Mouse (Mus musculus): ENCODE data around the gene Spindoc. TPM values are rescaled to one million over a fixed set of nuclear protein-coding genes. Genes with fewer than 3 reads are reported as not detected.

Gene Spindoc
- polyA plus RNA-seq, 1 experiment from 2014 or later, result 42.8 TPM

GRCm38 (mm10) chr19:7340780-7341475 lies 41.9 kb downstream of the Spindoc start:
- no peaks in the 10 kb centered on the region for H3K36me3 ChIP-seq
- no peaks in the 10 kb centered on the region for H3K9me3 ChIP-seq
- peaks cover 34% of the 10 kb centered on the region for H3K4me1 ChIP-seq
- H3K27ac ChIP-seq, result peak overlapping the region; percentile 32; the same call in 1 of the 2 replicates
- under 1% methylated on average over 38 of the region's 46 CpGs for WGBS
- H3K9ac ChIP-seq, result peak overlapping the region; percentile 95
- ATAC-seq (ENCODE audit: low FRiP score, low read depth), result peak; percentile 83
- H3K4me3 ChIP-seq, result peak overlapping the region; percentile 90
- no peaks in the 10 kb centered on the region for H3K27me3 ChIP-seq (replicated peaks)
- H3K4me2 ChIP-seq (replicated peaks), result peak overlapping the region; percentile 97

DNA sequence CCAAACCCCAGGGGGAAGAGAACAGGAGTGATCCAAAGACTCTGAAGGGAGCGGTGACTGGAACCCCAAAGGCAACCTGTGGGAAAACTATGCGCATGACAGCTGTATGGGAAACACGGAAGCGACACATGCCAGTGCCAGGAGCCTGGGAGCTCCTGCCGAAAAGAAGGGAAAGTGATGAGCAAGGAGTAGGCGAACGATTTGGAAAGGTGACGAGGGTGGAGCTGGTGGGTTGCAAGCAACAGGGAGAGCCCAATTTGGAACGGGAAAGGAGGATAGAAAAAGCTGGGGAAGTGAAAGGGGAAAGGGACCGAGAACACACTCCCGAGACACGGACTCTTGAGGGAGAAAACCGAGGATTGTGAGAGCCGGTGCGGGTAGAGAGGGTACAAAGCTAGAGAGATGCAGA lies 42.4 kb downstream of the Spindoc start:
- 2% methylated on average over 15 of the region's 15 CpGs for WGBS
- no peaks in the 10 kb centered on the region for H3K9me3 ChIP-seq
- peak overlapping the region; percentile 90 for H3K4me3 ChIP-seq
- H3K9ac ChIP-seq, result peak overlapping the region; percentile 95
- ATAC-seq (ENCODE audit: low FRiP score, low read depth), result no peak
- H3K27ac ChIP-seq, result no peak overlapping the region
- peak overlapping the region; percentile 97 for H3K4me2 ChIP-seq (replicated peaks)
- H3K4me1 ChIP-seq, result peaks cover 34% of the 10 kb centered on the region
- H3K36me3 ChIP-seq, result no peaks in the 10 kb centered on the region
- no peaks in the 10 kb centered on the region for H3K27me3 ChIP-seq (replicated peaks)

- Histone ChIP-seq H3K36me3 (no peaks in the 10 kb centered on the region), H3K4me3 (peak overlapping the region; percentile 90), H3K4me2 (replicated peaks) (peak overlapping the region; percentile 97), H3K4me1 (peaks cover 34% of the 10 kb centered on the region), H3K27ac (no peak overlapping the region), H3K9me3 (no peaks in the 10 kb centered on the region), H3K27me3 (replicated peaks) (no peaks in the 10 kb centered on the region), H3K9ac (peak overlapping the region; percentile 95)
- ATAC-seq (ENCODE audit: low FRiP score, low read depth), result no peak
- WGBS, result 37% methylated on average over 4 of the region's 4 CpGs
Observed at GRCm38 (mm10) chr19:7339867-7340266, 42.9 kb downstream of the Spindoc start.

DNA sequence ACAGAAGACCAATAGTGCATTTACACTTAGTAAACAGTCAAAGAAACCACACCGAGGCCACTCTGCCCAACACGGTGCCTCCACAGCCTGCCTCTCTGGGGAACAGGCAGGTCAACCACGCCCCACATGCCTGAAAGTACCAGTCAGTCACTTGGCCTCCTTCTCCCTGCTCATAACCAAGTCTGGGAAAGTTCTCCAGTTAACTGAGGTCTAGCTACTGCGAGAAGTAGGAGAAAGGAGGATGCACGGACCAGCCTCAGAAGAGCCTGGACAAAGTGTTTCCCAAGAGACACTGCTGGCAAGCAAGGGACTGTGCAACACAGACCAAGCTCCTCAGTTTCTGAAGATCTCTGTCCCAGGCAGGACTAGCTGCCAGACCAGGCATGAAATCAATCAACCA lies 43.8 kb downstream of the Spindoc start:
- Histone ChIP-seq H3K4me3 (peak overlapping the region; percentile 90), H3K27ac (no peak overlapping the region), H3K4me1 (peaks cover 34% of the 10 kb centered on the region), H3K9me3 (no peaks in the 10 kb centered on the region), H3K9ac (peak overlapping the region; percentile 95), H3K4me2 (replicated peaks) (peak overlapping the region; percentile 97), H3K27me3 (replicated peaks) (no peaks in the 10 kb centered on the region), H3K36me3 (no peaks in the 10 kb centered on the region)
- ATAC-seq (ENCODE audit: low FRiP score, low read depth), result no peak
- WGBS, result 62% methylated on average over 5 of the region's 5 CpGs

GRCm38 (mm10) chr19:7337781-7338342 lies 44.9 kb downstream of the Spindoc start:
- Histone ChIP-seq H3K36me3 (no peaks in the 10 kb centered on the region), H3K9ac (no peak overlapping the region), H3K4me3 (no peak overlapping the region), H3K27ac (no peak overlapping the region), H3K27me3 (replicated peaks) (no peaks in the 10 kb centered on the region), H3K4me1 (peaks cover 34% of the 10 kb centered on the region), H3K9me3 (no peaks in the 10 kb centered on the region), H3K4me2 (replicated peaks) (no peak overlapping the region)
- WGBS, result 96% methylated on average over 2 of the region's 2 CpGs
- ATAC-seq (ENCODE audit: low FRiP score, low read depth), result no peak

GRCm38 (mm10) chr19:7335656-7336055 lies 47.1 kb downstream of the Spindoc start:
- Histone ChIP-seq H3K36me3 (no peaks in the 10 kb centered on the region; the same call in 1 of the 2 replicates), H3K9ac (no peak overlapping the region), H3K9me3 (no peaks in the 10 kb centered on the region), H3K4me3 (no peak overlapping the region), H3K27ac (no peak overlapping the region), H3K4me2 (replicated peaks) (no peak overlapping the region), H3K4me1 (peaks cover 30% of the 10 kb centered on the region), H3K27me3 (replicated peaks) (no peaks in the 10 kb centered on the region)
- WGBS, result 87% methylated on average over 4 of the region's 4 CpGs
- ATAC-seq (ENCODE audit: low FRiP score, low read depth), result no peak

GRCm38 (mm10) chr19:7334049-7334448 lies 48.7 kb downstream of the Spindoc start:
- ATAC-seq (ENCODE audit: low FRiP score, low read depth), result no peak
- no peak overlapping the region for H3K27ac ChIP-seq
- H3K4me2 ChIP-seq (replicated peaks), result no peak overlapping the region
- H3K4me3 ChIP-seq, result no peak overlapping the region
- WGBS, result 81% methylated on average over 2 of the region's 2 CpGs
- H3K27me3 ChIP-seq (replicated peaks), result no peaks in the 10 kb centered on the region
- peaks cover 6% of the 10 kb centered on the region; the same call in 1 of the 2 replicates for H3K36me3 ChIP-seq
- no peaks in the 10 kb centered on the region for H3K9me3 ChIP-seq
- no peak overlapping the region for H3K9ac ChIP-seq
- peaks cover 16% of the 10 kb centered on the region for H3K4me1 ChIP-seq

DNA sequence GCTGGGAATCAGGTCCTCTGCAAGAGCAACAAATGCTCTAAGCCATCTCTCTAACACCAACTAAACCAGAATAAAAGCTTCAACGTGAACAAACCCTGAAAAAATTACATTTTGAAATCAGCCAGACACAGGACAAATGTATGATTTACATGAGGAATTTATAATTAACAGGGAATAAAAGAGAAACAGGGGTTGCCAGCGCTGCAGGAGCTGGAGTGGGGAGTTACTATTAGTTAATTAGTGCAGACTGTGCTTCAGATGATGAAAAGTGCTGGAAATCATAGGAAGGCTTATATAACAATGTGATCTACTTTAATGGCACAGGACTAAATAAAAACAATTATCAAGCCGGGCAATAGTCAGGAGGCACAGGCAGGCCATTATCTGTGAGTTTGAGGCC lies 61.4 kb downstream of the Spindoc start:
- H3K4me2 ChIP-seq (replicated peaks), result no peak overlapping the region
- no peak overlapping the region for H3K4me3 ChIP-seq
- no peak overlapping the region for H3K9ac ChIP-seq
- H3K9me3 ChIP-seq, result no peaks in the 10 kb centered on the region
- no peaks in the 10 kb centered on the region for H3K4me1 ChIP-seq
- no peak overlapping the region for H3K27ac ChIP-seq
- WGBS, result 88% methylated on average over 3 of the region's 3 CpGs
- no peaks in the 10 kb centered on the region for H3K27me3 ChIP-seq (replicated peaks)
- ATAC-seq (ENCODE audit: low FRiP score, low read depth), result no peak
- no peaks in the 10 kb centered on the region for H3K36me3 ChIP-seq

- 75% methylated on average over 2 of the region's 2 CpGs for WGBS
- no peak overlapping the region for H3K4me2 ChIP-seq (replicated peaks)
- H3K27ac ChIP-seq, result no peak overlapping the region
- no peaks in the 10 kb centered on the region for H3K27me3 ChIP-seq (replicated peaks)
- no peak for ATAC-seq (ENCODE audit: low FRiP score, low read depth)
- no peak overlapping the region for H3K4me3 ChIP-seq
- no peak overlapping the region for H3K9ac ChIP-seq
- no peaks in the 10 kb centered on the region for H3K9me3 ChIP-seq
- H3K4me1 ChIP-seq, result no peaks in the 10 kb centered on the region
- H3K36me3 ChIP-seq, result no peaks in the 10 kb centered on the region
Observed at GRCm38 (mm10) chr19:7320181-7320580, 62.6 kb downstream of the Spindoc start.

DNA sequence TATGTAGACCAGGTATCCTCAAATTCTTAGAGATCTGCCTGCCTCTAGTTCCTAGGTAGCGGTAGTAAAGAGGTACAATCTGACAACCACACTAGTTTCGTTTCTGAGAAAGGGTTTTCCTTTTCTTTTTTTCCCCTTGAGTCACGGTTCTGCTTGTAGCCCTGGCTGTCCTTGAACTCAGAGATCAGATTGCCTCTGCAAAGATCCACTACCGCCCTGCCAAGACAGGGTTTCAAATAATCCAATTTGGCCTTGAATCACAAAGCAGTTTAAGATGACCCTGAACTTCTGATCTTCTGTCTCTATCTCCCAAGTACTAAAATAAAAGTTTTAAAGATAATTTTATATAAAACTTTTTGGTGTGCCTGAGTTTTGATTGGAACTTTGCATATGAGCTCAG lies 65.1 kb downstream of the Spindoc start:
- WGBS, result 86% methylated on average over 4 of the region's 4 CpGs
- Histone ChIP-seq H3K4me3 (no peak overlapping the region), H3K27me3 (replicated peaks) (no peaks in the 10 kb centered on the region), H3K4me1 (no peaks in the 10 kb centered on the region), H3K27ac (no peak overlapping the region), H3K9ac (no peak overlapping the region), H3K4me2 (replicated peaks) (no peak overlapping the region), H3K36me3 (no peaks in the 10 kb centered on the region), H3K9me3 (no peaks in the 10 kb centered on the region)
- ATAC-seq (ENCODE audit: low FRiP score, low read depth), result no peak

- Histone ChIP-seq H3K27me3 (replicated peaks) (no peaks in the 10 kb centered on the region), H3K27ac (no peak overlapping the region), H3K4me1 (no peaks in the 10 kb centered on the region), H3K4me2 (replicated peaks) (no peak overlapping the region), H3K4me3 (no peak overlapping the region), H3K9ac (no peak overlapping the region), H3K36me3 (no peaks in the 10 kb centered on the region), H3K9me3 (no peaks in the 10 kb centered on the region)
- WGBS, result 85% methylated on average over 4 of the region's 4 CpGs
- ATAC-seq (ENCODE audit: low FRiP score, low read depth), result no peak
Observed at GRCm38 (mm10) chr19:7316822-7317221, 66.0 kb downstream of the Spindoc start.

- Histone ChIP-seq H3K36me3 (no peaks in the 10 kb centered on the region), H3K4me2 (replicated peaks) (no peak overlapping the region), H3K4me1 (peaks cover 10% of the 10 kb centered on the region), H3K4me3 (no peak overlapping the region), H3K9ac (no peak overlapping the region), H3K27me3 (replicated peaks) (no peaks in the 10 kb centered on the region), H3K9me3 (no peaks in the 10 kb centered on the region), H3K27ac (no peak overlapping the region)
- WGBS, result 89% methylated on average over 4 of the region's 4 CpGs
- no peak for ATAC-seq (ENCODE audit: low FRiP score, low read depth)
Observed at GRCm38 (mm10) chr19:7315587-7315984, 67.2 kb downstream of the Spindoc start.

All from neural tube, embryonic 12.5 days (tissue).